Mouse (Mus musculus): ENCODE measurements around the gene Elavl3. TPM values are rescaled to one million over a fixed set of nuclear protein-coding genes. Genes with fewer than 3 reads are reported as not detected.

Elavl3 gene
- total RNA-seq, 2 experiments from 2014 or later, result 156 to 160 TPM

DNA sequence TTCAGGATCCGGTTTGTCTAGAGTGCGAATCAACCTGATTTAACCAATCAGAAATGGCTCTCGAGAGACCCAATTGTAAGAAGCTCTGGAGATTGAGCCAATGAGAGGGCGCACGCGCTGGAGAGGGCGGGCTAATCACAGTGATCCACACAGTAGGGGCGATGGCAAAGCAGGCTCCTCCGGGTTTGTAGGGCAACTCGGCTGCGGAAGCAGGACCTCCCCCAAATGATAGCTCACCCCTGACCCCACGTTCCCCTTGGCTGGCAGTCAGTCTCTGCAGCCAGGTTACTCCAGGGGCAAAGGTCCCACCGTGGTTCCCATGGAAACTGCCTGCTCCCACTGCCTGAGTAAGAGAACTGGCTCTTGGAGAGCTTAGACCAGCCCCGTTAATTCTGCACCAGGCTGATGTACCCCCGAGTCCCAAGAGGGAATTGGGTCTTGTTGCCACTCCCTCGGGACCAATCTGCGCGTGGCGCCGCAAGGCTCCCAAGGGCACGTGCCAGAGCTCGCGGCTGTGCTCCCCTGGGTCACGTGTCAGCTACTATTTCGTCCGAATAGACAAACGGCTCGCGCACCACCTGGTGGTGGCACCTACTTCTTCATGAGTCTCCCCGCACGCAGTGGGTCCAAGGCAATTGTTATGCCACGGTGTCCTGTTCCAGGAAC, 2.7 kb upstream of the Elavl3 start:
- Histone ChIP-seq H3K4me3 (peak overlapping the region; percentile 50), H3K27ac (peak overlapping the region; percentile 85)
- peak; percentile 84 for TF ChIP-seq CTCF (conservative IDR thresholded peaks at IDR 0.05)
- peak; percentile 82 to 85 for DNase-seq (ENCODE audit: low spot score in 2 of 2)

DNA sequence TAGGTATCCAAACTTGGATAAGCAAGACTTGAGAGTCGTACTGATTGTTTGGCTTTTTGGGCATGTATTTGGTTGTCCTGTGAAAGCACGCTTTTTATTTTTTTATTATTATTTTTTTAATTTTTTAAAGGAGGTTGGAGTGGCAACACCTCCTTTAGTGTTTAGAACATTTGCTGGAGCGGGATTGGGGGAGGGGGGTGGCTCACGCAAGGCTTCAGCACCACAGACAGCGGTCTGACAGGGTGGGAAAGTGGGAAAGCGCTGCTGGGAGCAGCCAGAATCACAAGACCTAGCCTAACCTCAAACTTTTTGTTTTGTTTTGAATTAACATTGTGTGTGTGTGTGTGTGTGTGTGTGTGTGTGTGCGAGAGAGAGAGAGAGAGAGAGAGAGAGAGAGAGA, 1.8 kb upstream of the Elavl3 start:
- no peak for DNase-seq (ENCODE audit: low spot score in 2 of 2)
- no peak for TF ChIP-seq CTCF (conservative IDR thresholded peaks at IDR 0.05)
- Histone ChIP-seq H3K27ac (no peak overlapping the region), H3K4me3 (no peak overlapping the region)

DNA sequence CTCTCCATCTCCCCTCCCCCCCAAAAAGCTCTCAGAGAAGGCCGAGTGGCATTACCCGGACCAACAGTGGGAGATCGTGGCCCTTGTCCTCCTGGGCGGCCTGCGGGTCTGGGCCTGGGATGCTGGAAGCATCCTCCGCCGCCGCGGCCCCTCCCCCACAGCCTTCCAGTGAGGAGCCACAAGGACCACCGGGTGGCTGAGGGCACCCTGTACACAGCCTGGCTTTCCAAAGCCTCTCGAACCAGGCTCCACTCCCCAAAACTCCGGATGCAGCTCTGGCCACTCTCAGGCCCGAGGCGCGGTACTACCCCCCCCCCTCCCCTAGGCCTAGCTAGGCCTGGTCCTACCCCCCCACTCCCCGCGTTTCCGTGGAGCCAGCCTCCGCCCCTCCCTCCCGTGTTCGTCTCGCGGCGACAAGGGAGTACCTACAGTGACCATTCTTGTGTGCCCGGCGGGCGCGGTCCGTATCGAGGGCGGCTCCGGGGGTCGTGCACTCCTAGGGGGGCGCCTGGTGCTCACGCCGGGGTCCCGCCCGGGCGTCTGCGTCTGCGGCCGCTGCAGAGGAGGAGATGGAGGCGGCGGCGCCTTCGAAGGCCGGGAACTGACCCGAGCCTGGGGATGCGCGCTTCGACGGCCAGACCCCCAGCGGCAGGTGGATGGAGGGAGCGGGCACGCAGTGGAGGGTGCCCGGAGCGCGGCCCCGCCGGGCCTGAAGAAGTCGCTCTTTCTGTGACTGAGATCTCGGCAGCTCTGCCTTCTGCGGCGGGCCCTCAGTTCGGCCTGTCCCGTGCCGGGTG, 464 bp downstream of the Elavl3 start:
- no peak for TF ChIP-seq CTCF (conservative IDR thresholded peaks at IDR 0.05)
- DNase-seq (ENCODE audit: low spot score in 2 of 2), result no peak
- H3K27ac ChIP-seq, result peak overlapping the region; percentile 94
- peak overlapping the region; percentile 93 for H3K4me3 ChIP-seq

DNA sequence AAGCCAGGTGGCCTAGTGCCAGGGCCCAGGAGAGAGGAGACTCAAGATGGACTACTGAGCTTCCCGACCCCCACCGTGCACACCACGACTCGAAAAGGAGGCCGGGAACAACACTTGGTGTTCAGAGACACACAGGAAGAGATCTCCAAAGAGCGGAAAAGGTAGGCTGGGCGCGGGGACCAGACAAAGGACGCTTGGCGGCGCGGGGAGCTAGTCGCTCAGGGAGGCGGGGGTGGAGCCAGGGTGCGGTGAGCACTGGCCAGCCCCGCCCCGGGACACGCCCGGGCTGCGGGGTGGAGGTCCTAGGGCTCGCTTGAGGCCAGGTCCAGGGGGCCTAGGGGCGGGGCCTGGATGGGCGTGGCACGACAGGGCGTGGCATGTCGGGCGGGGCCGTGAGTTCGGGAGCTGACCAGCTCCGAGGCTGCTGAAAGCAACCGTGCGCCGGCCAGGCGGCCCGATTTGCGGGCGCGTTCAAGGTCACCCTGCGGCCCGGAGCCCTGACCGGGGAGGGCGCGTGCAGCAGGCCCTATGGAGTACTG, 1.4 kb downstream of the Elavl3 start:
- Histone ChIP-seq H3K4me3 (peak overlapping the region; percentile 93), H3K27ac (peak overlapping the region; percentile 94)
- peak; percentile 54 to 72 for DNase-seq (ENCODE audit: low spot score in 2 of 2)
- no peak; the same call in 1 of the 2 replicates for TF ChIP-seq CTCF (conservative IDR thresholded peaks at IDR 0.05)

DNA sequence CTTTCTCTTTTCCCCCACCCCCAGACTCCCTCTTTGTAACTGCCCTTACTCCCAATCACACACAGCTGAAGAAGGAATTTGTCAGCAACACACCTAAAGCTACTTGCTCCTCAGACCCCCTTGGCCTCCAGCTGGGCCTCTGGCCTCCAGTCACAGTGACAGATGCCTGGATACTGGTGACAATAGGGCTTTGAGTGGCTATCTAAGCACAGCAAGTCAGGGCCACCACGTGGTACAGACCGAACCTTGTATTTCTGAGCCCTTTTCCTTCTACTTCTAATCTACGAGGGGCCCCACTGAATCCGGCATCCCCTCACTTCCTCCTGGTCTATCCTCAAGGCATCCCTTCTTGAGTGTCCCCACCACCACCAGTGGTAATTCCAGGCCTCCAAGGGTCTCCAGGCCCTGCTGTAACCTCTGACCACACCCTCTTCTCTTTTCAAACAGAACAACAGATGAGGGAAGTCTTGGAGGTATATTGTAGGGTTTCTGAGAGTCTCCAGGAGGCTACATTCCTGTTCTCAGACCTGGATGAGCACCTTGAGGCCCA, 2.0 kb downstream of the Elavl3 start:
- DNase-seq (ENCODE audit: low spot score in 2 of 2), result no peak
- H3K27ac ChIP-seq, result peak overlapping the region; percentile 94
- no peak for TF ChIP-seq CTCF (conservative IDR thresholded peaks at IDR 0.05)
- peak overlapping the region; percentile 93 for H3K4me3 ChIP-seq

DNA sequence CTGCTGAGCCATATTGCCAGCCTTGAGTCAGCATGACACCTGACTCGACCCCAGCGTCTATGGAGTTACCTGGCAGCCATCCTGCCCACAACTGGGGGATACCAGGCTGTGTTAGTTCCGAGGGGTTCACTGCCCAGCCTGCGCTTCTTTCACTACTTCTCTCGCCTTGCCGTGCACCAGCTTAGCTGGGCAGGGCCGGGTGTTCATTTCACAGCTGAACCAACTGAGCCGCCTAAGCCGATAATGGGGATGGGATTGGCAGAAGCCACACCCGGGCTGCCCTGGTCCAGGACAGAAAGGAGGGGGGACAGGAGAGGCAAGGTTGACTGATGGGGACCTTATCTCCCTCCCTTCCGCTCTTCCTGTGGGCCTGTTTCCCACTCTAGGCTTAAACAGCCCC, 2.5 kb downstream of the Elavl3 start:
- TF ChIP-seq CTCF (conservative IDR thresholded peaks at IDR 0.05), result no peak
- no peak for DNase-seq (ENCODE audit: low spot score in 2 of 2)
- peak overlapping the region; percentile 93 for H3K4me3 ChIP-seq
- peak overlapping the region; percentile 94; the same call in 1 of the 2 replicates for H3K27ac ChIP-seq

DNA sequence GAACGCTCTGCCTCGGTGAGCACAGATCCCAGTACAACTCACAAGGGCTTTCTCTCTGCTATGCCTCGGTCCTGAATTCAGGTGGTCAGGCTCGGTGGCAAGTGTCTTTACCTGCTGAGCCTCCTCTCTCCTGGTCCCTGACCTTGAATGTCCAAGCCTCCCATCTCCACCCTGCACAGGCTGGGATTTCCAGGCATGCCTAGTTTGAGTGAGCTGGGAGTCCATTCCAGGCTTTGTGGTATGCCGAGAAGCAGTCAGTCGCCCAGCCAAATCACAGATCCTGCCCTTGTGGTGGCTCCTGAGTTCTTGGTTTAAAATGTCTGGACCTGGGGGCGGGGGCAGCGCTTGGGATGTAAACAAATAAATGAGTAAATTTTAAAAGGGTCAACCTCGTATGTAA, 4.5 kb downstream of the Elavl3 start:
- TF ChIP-seq CTCF (conservative IDR thresholded peaks at IDR 0.05), result no peak
- H3K4me3 ChIP-seq, result peak overlapping the region; percentile 11; the same call in 1 of the 2 replicates

DNA sequence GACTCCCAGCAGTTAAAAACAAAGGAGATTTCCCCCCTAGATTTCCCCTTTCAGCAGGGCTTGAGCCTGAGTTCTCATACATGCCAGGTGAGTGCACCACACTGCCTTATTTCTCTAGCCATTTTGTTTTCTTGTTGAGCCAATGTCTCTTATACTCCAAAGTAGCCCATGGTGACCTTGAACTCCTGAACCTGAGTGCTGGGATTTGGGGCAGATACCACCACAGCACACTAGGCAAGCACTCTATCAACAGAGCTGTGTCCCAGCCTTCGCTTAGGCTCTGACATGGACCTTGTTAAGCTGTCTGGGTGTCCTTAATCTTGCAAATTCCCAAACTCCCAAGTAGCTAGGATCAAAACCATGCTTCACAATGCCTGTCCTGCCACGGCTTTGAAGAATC, 10.0 kb downstream of the Elavl3 start:
- no peak for TF ChIP-seq CTCF (conservative IDR thresholded peaks at IDR 0.05)
- H3K4me3 ChIP-seq, result no peak overlapping the region
- DNase-seq (ENCODE audit: low spot score in 2 of 2), result no peak
- no peak overlapping the region for H3K27ac ChIP-seq

More for the DNA sequence above, 4.5 kb downstream of the Elavl3 start:
- DNase-seq (ENCODE audit: low spot score in 2 of 2), result no peak
- H3K27ac ChIP-seq, result peak overlapping the region; percentile 14; the same call in 1 of the 2 replicates

DNA sequence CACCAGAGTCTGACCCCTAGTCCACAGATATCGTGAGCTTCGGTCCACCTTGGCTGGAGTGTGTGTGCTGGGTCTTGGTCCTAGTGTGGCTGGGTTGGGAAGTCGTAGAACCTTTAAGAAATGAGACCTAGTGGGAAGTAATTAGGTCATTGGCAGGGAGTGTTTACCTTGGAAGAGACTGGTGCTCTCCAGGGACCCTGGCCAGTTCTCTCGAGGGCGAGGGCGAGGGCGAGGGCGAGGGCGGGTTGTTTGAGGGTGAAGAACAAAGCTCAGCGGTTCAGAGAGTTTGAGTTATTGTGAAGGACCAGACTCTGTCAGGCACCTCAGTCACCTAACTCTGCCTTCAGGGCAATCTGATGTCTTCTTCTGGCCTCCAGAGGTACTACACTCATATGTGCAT, 14.0 kb downstream of the Elavl3 start:
- TF ChIP-seq CTCF (conservative IDR thresholded peaks at IDR 0.05), result no peak; the same call in 1 of the 2 replicates
- no peak overlapping the region for H3K27ac ChIP-seq
- no peak overlapping the region for H3K4me3 ChIP-seq
- no peak for DNase-seq (ENCODE audit: low spot score in 2 of 2)

DNA sequence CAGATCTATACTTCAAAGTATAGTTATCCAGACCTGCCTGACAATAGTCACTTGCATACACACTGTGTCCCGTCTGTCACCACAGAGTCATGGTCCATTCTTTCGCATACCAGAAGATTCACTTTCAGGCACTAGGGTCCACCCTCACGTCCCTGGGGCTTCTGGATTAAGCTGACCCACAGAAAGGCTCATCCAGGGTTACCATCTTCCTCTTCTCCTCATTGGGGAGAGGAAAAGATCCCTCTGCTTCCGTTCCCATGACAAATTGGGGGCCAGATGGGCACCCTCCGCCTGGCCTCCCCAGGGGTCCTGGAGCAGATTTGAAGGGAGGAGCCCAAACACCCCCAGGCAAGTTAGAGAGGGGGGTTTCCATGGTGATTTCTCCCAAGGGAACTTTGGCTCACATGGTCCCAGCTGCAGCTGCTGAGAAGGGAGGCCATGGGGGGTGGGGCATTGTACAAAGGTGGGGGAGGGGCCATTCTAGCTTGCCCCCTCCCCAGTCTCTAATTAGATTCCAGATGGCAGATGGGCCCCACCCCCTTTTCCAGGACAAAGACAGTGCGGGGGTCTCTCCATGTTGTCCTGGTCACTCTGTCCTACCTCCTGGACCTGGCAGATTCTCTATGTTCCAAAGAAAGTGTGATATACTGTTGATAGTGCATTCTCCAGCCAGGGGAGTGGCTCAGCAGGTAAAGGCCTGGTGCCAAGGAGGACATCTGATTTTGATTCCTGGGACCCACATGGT, 16.4 kb downstream of the Elavl3 start:
- TF ChIP-seq CTCF (conservative IDR thresholded peaks at IDR 0.05), result no peak
- Histone ChIP-seq H3K4me3 (no peak overlapping the region), H3K27ac (peak overlapping the region; percentile 3; the same call in 1 of the 2 replicates)
- no peak for DNase-seq (ENCODE audit: low spot score in 2 of 2)

DNA sequence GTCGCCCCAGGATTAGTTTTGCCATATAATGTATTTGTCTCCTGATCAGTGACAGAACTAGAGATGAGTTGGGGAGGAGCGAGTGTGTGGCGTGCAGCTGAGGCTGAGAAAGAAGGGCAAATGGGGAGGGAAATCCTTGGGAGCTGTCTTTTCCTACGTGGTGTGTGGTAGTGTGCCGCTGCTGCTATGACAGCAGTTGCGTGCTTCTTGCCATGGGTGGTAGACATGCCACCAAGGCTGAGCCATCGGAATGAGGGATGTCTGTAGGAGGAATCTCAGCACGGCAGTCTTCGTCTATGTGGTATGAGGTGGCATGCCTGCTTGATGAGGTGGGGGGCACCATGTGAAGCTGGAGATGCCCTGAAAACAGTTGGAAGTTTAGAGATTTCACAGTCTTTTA, 21.4 kb downstream of the Elavl3 start:
- TF ChIP-seq CTCF (conservative IDR thresholded peaks at IDR 0.05), result no peak
- no peak for DNase-seq (ENCODE audit: low spot score in 2 of 2)

DNA sequence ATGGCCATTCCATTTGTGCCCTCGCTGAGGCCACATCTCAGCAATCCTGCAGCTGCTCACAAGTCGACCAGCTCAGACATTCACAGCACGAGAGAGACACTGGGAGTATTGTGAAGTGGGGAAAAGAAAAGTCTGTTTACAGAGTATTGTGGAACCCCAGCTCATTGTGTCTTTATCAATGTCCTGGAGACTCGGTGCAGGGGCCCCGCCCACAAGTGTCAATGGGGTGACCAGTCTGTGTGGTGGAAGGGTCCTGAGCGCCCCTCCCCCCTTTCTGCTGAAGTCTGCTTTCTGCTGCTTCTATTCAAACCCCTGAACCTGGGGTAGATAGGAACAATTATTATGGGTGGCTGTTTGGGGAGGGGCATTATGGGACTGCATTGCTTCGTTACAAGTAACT, 23.4 kb downstream of the Elavl3 start:
- no peak for DNase-seq (ENCODE audit: low spot score in 2 of 2)
- H3K4me3 ChIP-seq, result no peak overlapping the region
- peak overlapping the region; percentile 51 for H3K27ac ChIP-seq
- no peak for TF ChIP-seq CTCF (conservative IDR thresholded peaks at IDR 0.05)

More for the DNA sequence above, 21.4 kb downstream of the Elavl3 start:
- Histone ChIP-seq H3K27ac (peak overlapping the region; percentile 41; the same call in 1 of the 2 replicates), H3K4me3 (no peak overlapping the region)
